Mouse (Mus musculus): ENCODE results near the gene Tmc5. TPM values are rescaled to one million over a fixed set of nuclear protein-coding genes. Genes with fewer than 3 reads are reported as not detected.

Tmc5 gene
- polyA plus RNA-seq, 1 experiment from 2014 or later: 5.3 TPM

DNA sequence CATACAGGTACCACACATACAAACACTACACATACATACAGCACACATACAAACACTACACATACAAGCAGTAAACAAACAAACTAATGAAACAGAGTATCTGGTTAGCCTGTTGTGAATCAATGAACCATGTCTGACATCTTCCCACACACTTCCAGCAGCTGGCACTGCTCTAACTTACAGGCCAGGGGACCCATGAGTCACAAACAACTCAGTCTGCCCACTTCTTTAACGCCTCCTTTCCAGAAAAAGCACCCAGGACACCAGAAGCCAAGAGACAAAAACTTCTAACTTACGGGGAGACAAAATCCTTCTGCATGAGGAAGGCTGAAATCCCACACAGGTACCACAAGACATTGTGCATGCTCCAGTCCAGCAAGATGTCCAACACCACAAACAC is 94.2 kb downstream of the Tmc5 start:
- Histone ChIP-seq H3K9me3 (ENCODE audit: control insufficient read depth, low read length) (no peaks in the 10 kb centered on the region), H3K27me3 (replicated peaks; ENCODE audit: control insufficient read depth, insufficient read depth, low read length) (no peaks in the 10 kb centered on the region), H3K4me1 (replicated peaks; ENCODE audit: control insufficient read depth, insufficient read depth, low read length) (no peaks in the 10 kb centered on the region), H3K9ac (ENCODE audit: low read length) (no peak overlapping the region), H3K36me3 (ENCODE audit: control insufficient read depth, insufficient read depth, low read length) (peaks cover 75% of the 10 kb centered on the region), H3K27ac (ENCODE audit: low read depth) (no peak overlapping the region), H3K4me2 (ENCODE audit: low read length) (no peak overlapping the region), H3K4me3 (ENCODE audit: low read depth, low read length) (no peak overlapping the region)
- no peak for ATAC-seq (replicated peaks; ENCODE audit: low FRiP score, low TSS enrichment, low read depth)
- no peak for DNase-seq (ENCODE audit: low spot score)
- WGBS: 95% methylated on average over 2 of the region's 2 CpGs

DNA sequence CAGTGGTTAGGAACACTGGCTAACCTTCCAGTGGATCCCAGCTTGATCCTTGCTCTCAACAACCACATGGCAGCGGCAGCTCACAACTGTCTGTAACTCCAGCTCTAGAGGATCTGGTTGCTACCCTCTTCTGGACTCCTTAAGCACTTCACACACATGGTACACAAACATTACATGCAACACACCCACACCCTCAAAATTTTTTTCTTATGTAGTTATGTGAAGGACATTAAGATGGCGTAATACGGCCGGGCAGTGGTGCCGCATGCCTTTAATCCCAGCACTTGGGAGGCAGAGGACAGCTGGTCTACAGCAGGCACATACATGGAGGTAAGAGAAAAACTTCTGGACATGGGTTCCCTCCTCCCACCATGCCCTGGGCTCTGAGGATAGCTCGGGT is 99.0 kb downstream of the Tmc5 start:
- DNase-seq (ENCODE audit: low spot score) (no peak), ATAC-seq (replicated peaks; ENCODE audit: low FRiP score, low TSS enrichment, low read depth) (no peak)
- Histone ChIP-seq H3K4me3 (ENCODE audit: low read depth, low read length) (no peak overlapping the region), H3K9ac (ENCODE audit: low read length) (no peak overlapping the region), H3K4me1 (replicated peaks; ENCODE audit: control insufficient read depth, insufficient read depth, low read length) (no peaks in the 10 kb centered on the region), H3K9me3 (ENCODE audit: control insufficient read depth, low read length) (no peaks in the 10 kb centered on the region), H3K27me3 (replicated peaks; ENCODE audit: control insufficient read depth, insufficient read depth, low read length) (no peaks in the 10 kb centered on the region), H3K4me2 (ENCODE audit: low read length) (no peak overlapping the region), H3K27ac (ENCODE audit: low read depth) (no peak overlapping the region), H3K36me3 (ENCODE audit: control insufficient read depth, insufficient read depth, low read length) (peaks cover 71% of the 10 kb centered on the region)
- 90% methylated on average over 6 of the region's 6 CpGs for WGBS

- DNase-seq (ENCODE audit: low spot score) (no peak), ATAC-seq (replicated peaks; ENCODE audit: low FRiP score, low TSS enrichment, low read depth) (no peak)
- H3K4me1 ChIP-seq (replicated peaks; ENCODE audit: control insufficient read depth, insufficient read depth, low read length): no peaks in the 10 kb centered on the region
- H3K36me3 ChIP-seq (ENCODE audit: control insufficient read depth, insufficient read depth, low read length): peaks cover 61% of the 10 kb centered on the region
- H3K27ac ChIP-seq (ENCODE audit: low read depth): no peak overlapping the region
- 74% methylated on average over 4 of the region's 4 CpGs for WGBS
- H3K9me3 ChIP-seq (ENCODE audit: control insufficient read depth, low read length): no peaks in the 10 kb centered on the region
- no peaks in the 10 kb centered on the region for H3K27me3 ChIP-seq (replicated peaks; ENCODE audit: control insufficient read depth, insufficient read depth, low read length)
- no peak overlapping the region for H3K4me3 ChIP-seq (ENCODE audit: low read depth, low read length)
- no peak overlapping the region for H3K4me2 ChIP-seq (ENCODE audit: low read length)
- no peak overlapping the region for H3K9ac ChIP-seq (ENCODE audit: low read length)
Observed at GRCm38 (mm10) chr7:118697168-118697567, 100.1 kb downstream of the Tmc5 start.

- Histone ChIP-seq H3K4me3 (ENCODE audit: low read depth, low read length) (no peak overlapping the region), H3K27me3 (replicated peaks; ENCODE audit: control insufficient read depth, insufficient read depth, low read length) (no peaks in the 10 kb centered on the region), H3K4me2 (ENCODE audit: low read length) (no peak overlapping the region), H3K27ac (ENCODE audit: low read depth) (no peak overlapping the region), H3K9me3 (ENCODE audit: control insufficient read depth, low read length) (no peaks in the 10 kb centered on the region), H3K9ac (ENCODE audit: low read length) (no peak overlapping the region), H3K36me3 (ENCODE audit: control insufficient read depth, insufficient read depth, low read length) (peaks cover 45% of the 10 kb centered on the region), H3K4me1 (replicated peaks; ENCODE audit: control insufficient read depth, insufficient read depth, low read length) (no peaks in the 10 kb centered on the region; the same call in 1 of the 2 replicates)
- ATAC-seq (replicated peaks; ENCODE audit: low FRiP score, low TSS enrichment, low read depth) (no peak), DNase-seq (ENCODE audit: low spot score) (no peak)
- WGBS: 83% methylated on average over 9 of the region's 9 CpGs
Observed at GRCm38 (mm10) chr7:118698882-118699281, 101.8 kb downstream of the Tmc5 start.

GRCm38 (mm10) chr7:118703144-118703561 is 106.1 kb downstream of the Tmc5 start:
- no peak for DNase-seq (ENCODE audit: low spot score)
- H3K4me2 ChIP-seq (ENCODE audit: low read length): peak overlapping the region; percentile 79; the same call in 1 of the 2 replicates
- H3K9ac ChIP-seq (ENCODE audit: low read length): no peak overlapping the region
- H3K9me3 ChIP-seq (ENCODE audit: control insufficient read depth, low read length): no peaks in the 10 kb centered on the region
- peaks cover 6% of the 10 kb centered on the region for H3K36me3 ChIP-seq (ENCODE audit: control insufficient read depth, insufficient read depth, low read length)
- H3K27ac ChIP-seq (ENCODE audit: low read depth): no peak overlapping the region
- peaks cover 13% of the 10 kb centered on the region for H3K4me1 ChIP-seq (replicated peaks; ENCODE audit: control insufficient read depth, insufficient read depth, low read length)
- 89% methylated on average over 15 of the region's 15 CpGs for WGBS
- no peaks in the 10 kb centered on the region for H3K27me3 ChIP-seq (replicated peaks; ENCODE audit: control insufficient read depth, insufficient read depth, low read length)
- no peak for ATAC-seq (replicated peaks; ENCODE audit: low FRiP score, low TSS enrichment, low read depth)
- H3K4me3 ChIP-seq (ENCODE audit: low read depth, low read length): no peak overlapping the region

- H3K4me3 ChIP-seq (ENCODE audit: low read depth, low read length): peak overlapping the region; percentile 91
- 76% methylated on average over 9 of the region's 9 CpGs for WGBS
- peaks cover 13% of the 10 kb centered on the region for H3K4me1 ChIP-seq (replicated peaks; ENCODE audit: control insufficient read depth, insufficient read depth, low read length)
- H3K27ac ChIP-seq (ENCODE audit: low read depth): no peak overlapping the region
- H3K9me3 ChIP-seq (ENCODE audit: control insufficient read depth, low read length): no peaks in the 10 kb centered on the region
- peak; percentile 34; the same call in 1 of the 2 replicates for ATAC-seq (replicated peaks; ENCODE audit: low FRiP score, low TSS enrichment, low read depth)
- H3K9ac ChIP-seq (ENCODE audit: low read length): peak overlapping the region; percentile 76; the same call in 1 of the 2 replicates
- DNase-seq (ENCODE audit: low spot score): peak; percentile 57
- H3K27me3 ChIP-seq (replicated peaks; ENCODE audit: control insufficient read depth, insufficient read depth, low read length): no peaks in the 10 kb centered on the region
- H3K36me3 ChIP-seq (ENCODE audit: control insufficient read depth, insufficient read depth, low read length): no peaks in the 10 kb centered on the region
- H3K4me2 ChIP-seq (ENCODE audit: low read length): peak overlapping the region; percentile 79
Observed at GRCm38 (mm10) chr7:118704001-118704850, 107.1 kb downstream of the Tmc5 start.

GRCm38 (mm10) chr7:118705101-118705961 is 108.2 kb downstream of the Tmc5 start, which contains the start of gene Gde1:
TSS of gene Gde1 (minus strand) at chr7:118705778.
- WGBS: 1% methylated on average over 66 of the region's 66 CpGs
- H3K4me2 ChIP-seq (ENCODE audit: low read length): peak within 1 kb of the TSS; percentile 79
- H3K9ac ChIP-seq (ENCODE audit: low read length): peak within 1 kb of the TSS; percentile 76
- H3K4me3 ChIP-seq (ENCODE audit: low read depth, low read length): peak within 1 kb of the TSS; percentile 91
- DNase-seq (ENCODE audit: low spot score) (peak; percentile 92), ATAC-seq (replicated peaks; ENCODE audit: low FRiP score, low TSS enrichment, low read depth) (peak; percentile 89)
- H3K9me3 ChIP-seq (ENCODE audit: control insufficient read depth, low read length): no peaks in the 10 kb centered on the region
- peak within 1 kb of the TSS; percentile 76 for H3K27ac ChIP-seq (ENCODE audit: low read depth)
- no peaks in the 10 kb centered on the region for H3K36me3 ChIP-seq (ENCODE audit: control insufficient read depth, insufficient read depth, low read length)
- no peaks in the 10 kb centered on the region for H3K27me3 ChIP-seq (replicated peaks; ENCODE audit: control insufficient read depth, insufficient read depth, low read length)
- peaks cover 13% of the 10 kb centered on the region for H3K4me1 ChIP-seq (replicated peaks; ENCODE audit: control insufficient read depth, insufficient read depth, low read length)

- WGBS: 40% methylated on average over 6 of the region's 6 CpGs
- H3K27ac ChIP-seq (ENCODE audit: low read depth): peak overlapping the region; percentile 76; the same call in 1 of the 2 replicates
Observed at GRCm38 (mm10) chr7:118706051-118706450, 109.0 kb downstream of the Tmc5 start.

More at GRCm38 (mm10) chr7:118706051-118706450, 109.0 kb downstream of the Tmc5 start:
- DNase-seq (ENCODE audit: low spot score) (no peak), ATAC-seq (replicated peaks; ENCODE audit: low FRiP score, low TSS enrichment, low read depth) (no peak)
- Histone ChIP-seq H3K36me3 (ENCODE audit: control insufficient read depth, insufficient read depth, low read length) (no peaks in the 10 kb centered on the region), H3K4me1 (replicated peaks; ENCODE audit: control insufficient read depth, insufficient read depth, low read length) (peaks cover 13% of the 10 kb centered on the region), H3K9ac (ENCODE audit: low read length) (no peak overlapping the region; the same call in 1 of the 2 replicates), H3K4me2 (ENCODE audit: low read length) (peak overlapping the region; percentile 79), H3K9me3 (ENCODE audit: control insufficient read depth, low read length) (no peaks in the 10 kb centered on the region), H3K4me3 (ENCODE audit: low read depth, low read length) (peak overlapping the region; percentile 91), H3K27me3 (replicated peaks; ENCODE audit: control insufficient read depth, insufficient read depth, low read length) (no peaks in the 10 kb centered on the region)

Data from intestine, embryonic 14.5 days (tissue).